Mouse (Mus musculus) gastrocnemius, adult 2 months (tissue): ENCODE measurements around the gene Olfr693. TPM values are rescaled to one million over a fixed set of nuclear protein-coding genes. Genes with fewer than 3 reads are reported as not detected.
"Not testable (repeated sequence)": the region's sequence is repeated elsewhere in the genome, so short reads cannot be mapped to it uniquely, and the experiment has no call there.

ENCODE experiments used
- DNase-seq: peaks from one replicate; pipeline ENCODE4 v3.0.0; 2022
- H3K27ac ChIP-seq: fragments of 200-600 bp; 2 replicates; pipeline ENCODE4 v1.8.1; 2022; ENCODE audit warnings: mild to moderate bottlenecking
- H3K4me3 ChIP-seq: fragments of 200-600 bp; 2 replicates; pipeline ENCODE4 v1.8.1; 2022; ENCODE audit warnings: mild to moderate bottlenecking, moderate library complexity
- CTCF ChIP-seq: fragments of 200-600 bp; IDR thresholded peaks from 2 replicates; pipeline ENCODE4 v1.8.1; 2022; ENCODE audit warnings: antibody characterized with exemption, mild to moderate bottlenecking, moderate library complexity
- intact Hi-C: fragments of 180-260 bp; cut with DNase I; formaldehyde crosslinking; loops from one replicate; pipeline ENCODE4 v1.15.1; 2025
- long read RNA-seq, 2 experiments: library from polyadenylated mRNA; stranded (forward); transcript quantifications; one replicate each; pipeline ENCODE4 v2.0.0; 2021
- total RNA-seq, 2 experiments: library from RNA; stranded (reverse); gene quantifications; 2 replicates each; pipeline ENCODE4 v1.2.3; 2021

Gene Olfr693
- total RNA-seq, result not detected
- long read RNA-seq, experiment 1, result 0 reads
- long read RNA-seq, experiment 2, result 0 reads

DNA sequence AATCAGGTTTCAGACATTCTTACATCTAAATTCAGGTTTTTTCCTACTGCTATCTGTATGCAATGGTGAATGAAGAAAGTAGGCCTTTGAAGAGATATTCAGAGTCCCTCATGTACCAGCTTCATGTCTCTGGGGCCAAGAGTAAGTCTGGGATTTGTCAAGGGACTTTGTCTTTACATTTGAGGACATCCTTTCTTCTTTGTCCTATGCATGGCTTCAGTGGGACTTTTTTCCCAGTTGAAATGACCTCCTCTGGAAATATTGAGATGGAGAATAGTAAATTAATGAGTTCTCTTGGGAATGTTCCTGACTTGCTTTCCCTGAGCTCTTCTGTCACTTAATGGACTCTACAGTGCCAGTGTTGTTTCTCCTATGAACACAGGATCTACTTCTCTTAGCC, at the start of gene Olfr693:
Gene Olfr693 (minus strand): TSS at position 101 of the 400 bp plus-strand sequence.
- no peak within 1 kb of the TSS for H3K27ac ChIP-seq
- intact Hi-C loops, result no loop called here
- H3K4me3 ChIP-seq, result no peak within 1 kb of the TSS
- TF ChIP-seq CTCF, result no peak
- DNase-seq, result no peak

DNA sequence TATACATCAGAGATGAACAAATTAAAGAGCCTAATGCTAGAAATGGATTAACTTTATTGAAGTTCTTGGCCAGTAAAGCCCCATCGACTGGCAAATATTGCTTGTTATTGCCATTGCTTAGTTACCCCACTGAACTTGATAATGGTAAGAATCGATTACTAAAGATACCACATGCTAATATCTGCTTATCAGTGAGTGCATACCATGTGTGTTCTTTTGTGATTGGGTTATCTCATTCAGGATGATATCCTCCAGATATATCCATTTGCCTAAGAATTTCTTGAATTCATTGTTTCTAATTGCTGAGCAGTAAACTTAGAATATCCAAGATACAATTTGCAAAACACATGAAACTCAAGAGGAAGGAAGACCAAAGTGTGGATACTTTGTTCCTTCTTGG, 45.3 kb upstream of the Olfr693 start:
- H3K4me3 ChIP-seq, H3K27ac ChIP-seq, intact Hi-C loops, DNase-seq: not testable (repeated sequence)

DNA sequence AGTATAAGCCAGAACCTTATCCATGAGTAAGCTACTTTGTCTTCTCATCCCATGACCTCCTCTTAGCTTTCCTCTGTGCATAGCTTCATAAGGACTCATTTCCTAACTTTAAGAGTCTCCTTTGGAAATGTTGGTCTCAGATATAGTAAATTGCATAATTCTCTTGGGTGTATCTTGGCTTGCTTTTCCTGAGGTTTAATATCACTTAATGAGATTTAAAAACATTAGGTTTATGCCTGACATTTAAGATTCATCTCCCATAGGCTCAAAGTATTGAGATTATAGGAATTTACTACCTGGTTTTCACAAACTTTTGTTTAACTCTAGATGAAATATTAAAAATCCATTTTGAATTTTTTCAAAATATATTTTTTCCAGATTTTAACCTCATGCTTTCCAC, 35.9 kb upstream of the Olfr693 start, which contains the start of gene Olfr695:
Gene Olfr695 (minus strand): TSS at position 101 of the 400 bp plus-strand sequence.
- no peak for DNase-seq
- TF ChIP-seq CTCF, result no peak
- intact Hi-C loops, result no loop called here
- Histone ChIP-seq H3K27ac (no peak within 1 kb of the TSS), H3K4me3 (no peak within 1 kb of the TSS)

DNA sequence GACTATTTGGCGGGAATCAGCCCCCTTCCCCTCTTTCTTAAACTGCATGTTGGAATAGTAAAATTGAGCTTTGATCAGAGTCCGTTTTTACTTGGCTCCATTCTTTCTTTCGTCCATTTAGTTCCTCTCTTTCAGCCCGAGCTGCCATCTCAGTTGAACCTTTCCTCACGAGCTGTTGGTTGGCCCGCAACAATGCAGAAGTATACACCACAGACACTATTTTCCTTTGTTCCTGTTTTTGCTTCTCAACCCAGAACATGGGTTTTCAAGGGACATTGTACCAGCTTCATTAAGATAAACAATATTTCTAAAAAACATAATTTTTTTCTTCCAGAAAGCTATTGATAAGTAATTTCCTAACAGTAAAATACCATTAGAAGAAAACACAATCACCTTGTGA, 31.1 kb upstream of the Olfr693 start:
- no peak for TF ChIP-seq CTCF
- intact Hi-C loops, result no loop called here
- H3K4me3 ChIP-seq, result no peak overlapping the region
- no peak for DNase-seq
- no peak overlapping the region for H3K27ac ChIP-seq

DNA sequence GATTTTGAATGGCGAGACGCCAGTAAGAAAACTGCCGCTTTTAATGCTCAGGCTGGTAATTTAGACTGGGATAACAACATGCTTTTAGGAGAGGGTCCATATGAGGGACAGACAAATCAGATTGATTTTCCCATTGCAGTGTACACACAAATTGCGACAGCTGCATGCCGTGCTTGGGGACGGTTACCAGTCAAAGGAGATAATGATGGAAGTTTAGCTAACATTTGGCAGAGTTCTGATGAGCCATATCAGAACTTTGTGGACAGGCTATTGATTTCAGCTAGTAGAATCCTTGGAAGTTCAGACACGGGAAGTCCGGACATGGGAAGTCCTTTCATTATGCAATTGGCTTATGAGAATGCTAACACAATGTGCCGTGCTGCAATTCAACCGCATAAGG, 27.3 kb upstream of the Olfr693 start:
- H3K4me3 ChIP-seq, H3K27ac ChIP-seq, DNase-seq, intact Hi-C loops: not testable (repeated sequence)

DNA sequence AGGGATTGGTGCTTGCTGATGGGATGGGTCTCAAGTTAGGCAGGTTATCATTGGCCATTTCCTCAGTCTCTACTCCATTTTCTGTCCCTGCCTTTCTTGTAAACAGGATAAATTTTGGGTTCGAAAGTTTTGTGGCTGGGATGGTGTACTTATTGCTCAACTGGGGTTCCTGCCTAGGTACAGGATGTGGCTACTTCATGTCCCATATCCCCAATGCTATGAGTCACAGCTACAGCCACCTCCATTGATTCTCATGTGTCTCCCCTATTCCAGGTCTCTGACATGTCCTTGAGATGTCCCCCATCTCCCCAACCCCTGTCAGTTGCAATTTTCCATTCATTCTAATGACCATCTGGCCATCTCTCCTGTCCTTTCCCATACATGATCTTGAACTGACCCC, 16.5 kb upstream of the Olfr693 start:
- intact Hi-C loops, result no loop called here
- H3K27ac ChIP-seq, result no peak overlapping the region
- TF ChIP-seq CTCF, result no peak
- DNase-seq, result no peak
- H3K4me3 ChIP-seq, result no peak overlapping the region

DNA sequence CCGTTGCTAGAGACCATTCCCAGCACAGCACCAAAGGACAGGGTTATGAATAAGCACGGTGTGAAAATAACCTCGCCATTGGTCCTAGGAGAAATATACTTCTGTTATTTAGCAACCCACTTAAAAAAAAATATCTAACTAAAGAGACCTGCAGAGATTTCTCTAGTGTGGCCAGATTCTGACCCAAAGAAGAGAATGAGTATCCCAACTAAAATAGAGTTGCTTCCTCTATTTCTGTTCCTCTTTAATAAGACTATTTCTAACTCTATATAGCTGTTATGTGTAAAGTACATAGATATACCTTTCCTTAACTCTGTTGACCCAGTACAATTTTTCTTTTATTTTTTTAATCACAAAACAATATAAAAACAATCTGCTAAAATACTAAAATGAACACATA, 12.6 kb upstream of the Olfr693 start:
- DNase-seq, result no peak
- Histone ChIP-seq H3K4me3 (no peak overlapping the region), H3K27ac (no peak overlapping the region)
- intact Hi-C loops, result no loop called here
- TF ChIP-seq CTCF, result no peak

DNA sequence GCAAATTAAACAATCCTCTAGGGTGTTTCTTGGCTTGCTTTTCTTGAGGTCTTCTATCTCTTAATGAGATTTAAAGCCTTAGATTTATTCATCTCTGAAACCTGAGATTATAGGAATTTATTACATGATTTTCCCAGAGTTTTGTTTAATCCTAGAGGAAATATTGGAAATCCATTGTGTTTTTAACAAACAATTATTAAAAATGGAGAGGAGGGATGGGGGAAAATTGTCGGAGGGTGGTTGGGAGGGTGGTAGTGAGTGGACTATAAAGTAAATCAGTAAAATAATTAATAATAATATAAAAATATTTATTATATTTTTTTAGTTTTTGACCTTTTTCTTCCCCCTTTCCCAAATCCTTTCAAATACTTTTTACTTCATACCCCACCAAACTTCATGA, 11.3 kb upstream of the Olfr693 start, which contains the start of gene Olfr694:
Gene Olfr694 (minus strand): TSS at position 101 of the 400 bp plus-strand sequence.
- intact Hi-C loops, result no loop called here
- no peak for DNase-seq
- H3K27ac ChIP-seq, result no peak within 1 kb of the TSS
- no peak within 1 kb of the TSS for H3K4me3 ChIP-seq
- no peak for TF ChIP-seq CTCF

DNA sequence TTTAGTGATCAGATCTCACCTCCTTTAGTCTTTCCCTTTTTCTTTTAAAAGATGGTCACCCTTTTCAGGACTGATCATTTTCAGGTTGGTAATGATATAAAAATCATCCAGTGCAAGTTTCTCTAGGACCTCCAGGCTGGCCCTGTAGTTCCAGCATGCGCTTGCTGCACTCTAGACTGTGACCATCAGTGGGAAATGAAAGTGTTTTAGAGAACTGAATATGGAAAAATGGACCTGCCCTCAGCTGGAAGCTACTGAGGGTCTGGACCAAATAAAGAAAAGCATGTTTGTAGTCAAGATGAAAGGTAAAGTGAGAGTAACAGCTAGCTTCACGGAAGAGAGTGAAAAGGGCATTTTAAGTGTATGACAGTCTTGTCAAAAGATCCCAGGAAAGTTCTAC, 5.0 kb upstream of the Olfr693 start:
- H3K4me3 ChIP-seq, result no peak overlapping the region
- TF ChIP-seq CTCF, result no peak
- no peak overlapping the region for H3K27ac ChIP-seq
- intact Hi-C loops, result no loop called here
- DNase-seq, result no peak

DNA sequence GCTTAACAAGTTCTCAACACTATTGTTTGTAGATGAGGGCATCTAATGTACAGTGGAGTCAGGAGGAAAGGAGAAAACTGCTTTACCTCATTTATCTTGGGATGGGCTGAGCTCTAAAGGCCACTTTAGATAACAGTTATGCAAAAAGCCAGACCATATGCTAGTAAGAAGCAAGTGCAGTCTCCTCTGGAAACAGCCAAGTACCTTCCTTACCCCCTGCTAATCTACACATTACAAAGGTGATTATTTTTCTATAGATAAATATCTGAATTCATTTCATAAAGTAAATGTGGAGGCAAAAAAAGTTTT, 28.1 kb downstream of the Olfr693 start:
- no peak for DNase-seq
- H3K4me3 ChIP-seq, result no peak overlapping the region
- no peak overlapping the region for H3K27ac ChIP-seq
- intact Hi-C loops, result no loop called here
- no peak for TF ChIP-seq CTCF

DNA sequence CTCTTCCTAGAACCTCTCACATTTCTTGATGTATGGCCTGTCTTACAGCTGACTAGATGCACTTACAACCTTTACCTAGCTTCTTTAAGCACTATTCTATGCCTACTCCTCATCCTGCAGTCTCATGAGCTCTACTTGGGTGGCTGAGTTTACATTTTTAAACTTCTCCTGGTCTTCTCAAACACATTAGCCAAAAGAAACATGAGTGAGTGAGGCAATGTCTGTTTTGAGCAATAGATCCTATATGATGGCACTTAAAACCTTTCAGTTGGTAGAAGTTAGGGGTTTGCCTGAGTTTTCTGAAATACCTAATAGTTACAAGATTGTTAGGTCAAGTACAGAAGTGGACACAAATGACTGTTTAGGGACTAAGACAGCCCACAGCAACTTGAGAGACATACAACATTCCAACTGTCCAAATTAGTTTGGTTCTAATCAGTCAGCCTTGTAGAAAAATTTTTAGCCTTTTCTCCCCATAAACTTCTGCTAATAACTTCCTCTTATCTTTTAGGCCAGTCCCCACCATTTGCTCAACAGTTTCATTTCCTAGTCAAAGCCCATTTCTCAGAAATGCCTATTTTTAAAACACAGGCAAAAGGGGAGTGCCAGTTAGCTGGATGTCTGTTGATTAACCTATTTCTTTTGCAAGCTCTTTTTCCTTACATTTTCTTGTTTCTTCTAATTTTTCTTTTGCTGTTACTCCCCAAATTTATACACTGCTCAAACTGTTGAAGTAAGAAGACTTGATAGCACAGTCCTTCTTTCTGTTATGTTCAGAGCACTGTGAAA, 28.6 kb downstream of the Olfr693 start:
- no peak for TF ChIP-seq CTCF
- H3K4me3 ChIP-seq, result no peak overlapping the region
- no peak overlapping the region for H3K27ac ChIP-seq
- intact Hi-C loops, result no loop called here
- no peak for DNase-seq

DNA sequence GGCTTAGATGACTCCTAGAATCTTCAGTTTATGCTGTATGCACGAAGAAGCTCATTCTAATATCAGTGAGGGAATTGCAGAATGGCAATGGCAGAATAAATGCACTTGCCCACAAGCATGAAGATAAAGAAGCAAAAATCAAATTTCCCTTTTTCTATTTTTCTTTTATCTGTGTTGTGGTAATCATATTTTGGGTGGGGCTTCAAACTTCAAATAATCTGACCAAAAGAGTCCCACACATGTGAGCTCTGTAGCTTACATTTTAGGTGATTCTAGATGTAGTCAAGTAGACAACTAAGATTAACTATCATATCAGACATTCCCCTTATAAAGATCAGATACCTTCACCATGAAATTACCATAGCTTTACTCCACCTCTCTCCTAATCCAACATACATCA, 30.6 kb downstream of the Olfr693 start:
- no peak for DNase-seq
- no peak overlapping the region for H3K4me3 ChIP-seq
- no peak for TF ChIP-seq CTCF

DNA sequence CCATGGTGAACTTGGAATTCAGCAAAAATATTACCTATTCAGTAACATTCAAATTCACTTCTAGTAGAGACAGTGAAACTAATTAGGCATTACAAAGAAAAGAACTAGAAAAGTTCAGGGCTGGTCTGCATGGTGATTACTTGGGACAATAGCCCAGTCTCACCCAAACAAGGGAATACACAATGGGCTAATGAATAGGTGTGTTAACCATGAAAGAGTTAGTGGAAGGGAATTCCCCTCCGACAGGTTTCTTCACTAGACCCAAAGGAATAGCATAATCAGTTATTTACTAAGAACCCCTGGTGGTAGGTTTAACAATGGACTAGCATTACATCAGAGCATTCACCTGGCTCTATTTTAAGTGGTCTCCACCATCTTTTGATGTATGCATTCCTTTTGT, 35.1 kb downstream of the Olfr693 start:
- no peak for DNase-seq
- no peak for TF ChIP-seq CTCF
- no peak overlapping the region for H3K27ac ChIP-seq
- H3K4me3 ChIP-seq, result no peak overlapping the region
- intact Hi-C loops, result no loop called here

More for the DNA sequence above, 30.6 kb downstream of the Olfr693 start:
- H3K27ac ChIP-seq, result no peak overlapping the region
- intact Hi-C loops, result no loop called here

DNA sequence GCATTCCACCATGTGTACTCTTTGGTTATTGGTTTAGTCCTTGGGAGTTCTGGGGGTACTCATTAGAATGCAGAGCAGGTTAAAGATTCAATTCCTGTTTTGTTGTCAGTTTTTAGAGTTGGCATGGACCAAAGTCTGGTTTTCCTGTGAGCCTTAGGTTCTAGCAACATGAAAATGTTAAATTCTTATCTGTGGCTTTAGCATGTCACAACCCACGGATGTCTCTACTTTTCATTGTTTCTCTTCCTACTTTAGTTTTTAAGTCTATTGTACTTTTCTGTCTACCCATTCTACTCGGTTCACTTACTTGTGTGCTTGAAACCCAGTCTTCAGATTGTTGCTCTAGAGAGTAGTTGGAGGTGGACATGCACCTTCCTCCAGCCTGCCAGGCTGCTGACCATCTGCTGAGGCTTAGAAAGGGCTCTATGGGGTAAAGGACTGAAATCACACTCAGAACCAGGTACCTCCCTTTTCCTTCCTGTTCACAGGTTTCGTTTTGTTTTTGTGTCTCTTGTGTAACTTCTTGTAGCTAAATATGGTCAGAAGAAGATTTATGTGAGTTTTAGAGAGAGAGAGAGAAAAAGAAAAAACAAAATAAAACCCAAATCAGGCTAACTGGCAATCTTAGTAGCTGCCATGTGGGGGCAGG, 36.0 kb downstream of the Olfr693 start:
- no peak overlapping the region for H3K27ac ChIP-seq
- TF ChIP-seq CTCF, result no peak
- no peak overlapping the region for H3K4me3 ChIP-seq
- DNase-seq, result no peak
- intact Hi-C loops, result no loop called here
